Mouse (Mus musculus) hindbrain, embryonic 15.5 days (tissue): ENCODE results near the gene Trim44. TPM values are rescaled to one million over a fixed set of nuclear protein-coding genes. Genes with fewer than 3 reads are reported as not detected.

Experiments
- ATAC-seq: fragments of 200-750 bp; cut with Nextera tagmentation; 2 replicates; pipeline ENCODE4 v1.8.0; 2017; ENCODE audit warnings: low read depth, moderate number of reproducible peaks, moderate TSS enrichment; ENCODE audit not compliant: low FRiP score
- H3K27ac ChIP-seq: fragments of 300-500 bp; sonication (generic); replicated peaks from 2 replicates; pipeline ENCODE4 v1.5.1; 2015; ENCODE audit warnings: mild to moderate bottlenecking, inconsistent platforms
- H3K27me3 ChIP-seq: fragments of 300-500 bp; sonication (generic); 2 replicates; pipeline ENCODE4 v1.6.1; 2015; ENCODE audit warnings: control low read depth, inconsistent platforms
- H3K36me3 ChIP-seq: fragments of 300-500 bp; sonication (generic); 2 replicates; pipeline ENCODE4 v1.6.1; 2015; ENCODE audit warnings: control low read depth, inconsistent platforms
- H3K4me1 ChIP-seq: fragments of 300-500 bp; sonication (generic); replicated peaks from 2 replicates; pipeline ENCODE4 v1.6.1; 2015; ENCODE audit warnings: control low read depth, inconsistent platforms
- H3K4me2 ChIP-seq: fragments of 300-500 bp; sonication (generic); 2 replicates; pipeline ENCODE4 v1.6.1; 2015; ENCODE audit warnings: moderate library complexity, mild to moderate bottlenecking, inconsistent platforms
- H3K4me3 ChIP-seq: fragments of 300-500 bp; sonication (generic); 2 replicates; pipeline ENCODE4 v1.5.1; 2015; ENCODE audit warnings: mild to moderate bottlenecking, inconsistent platforms
- H3K9ac ChIP-seq: fragments of 300-500 bp; sonication (generic); 2 replicates; pipeline ENCODE4 v1.6.1; 2015; ENCODE audit warnings: inconsistent platforms
- H3K9me3 ChIP-seq: fragments of 300-500 bp; sonication (generic); 2 replicates; pipeline ENCODE4 v1.6.1; 2016; ENCODE audit warnings: control low read depth, inconsistent platforms
- WGBS: fragments of 180-500 bp; shearing (Covaris S2); methylation state at CpG from one replicate; pipeline ENCODE4 v1.1.7; 2015; 5-methylcytosine and 5-hydroxymethylcytosine counted together
- polyA plus RNA-seq: library from polyadenylated mRNA; unstranded; fragments of >200 nt; fragmentation: Nextera tagmentation; extraction: Ambion mirVana; gene quantifications from 2 replicates; pipeline ENCODE4 v1.2.1, GENCODE M21; 2015

Trim44 gene
- polyA plus RNA-seq, 1 experiment from 2014 or later: 63.5 TPM

DNA sequence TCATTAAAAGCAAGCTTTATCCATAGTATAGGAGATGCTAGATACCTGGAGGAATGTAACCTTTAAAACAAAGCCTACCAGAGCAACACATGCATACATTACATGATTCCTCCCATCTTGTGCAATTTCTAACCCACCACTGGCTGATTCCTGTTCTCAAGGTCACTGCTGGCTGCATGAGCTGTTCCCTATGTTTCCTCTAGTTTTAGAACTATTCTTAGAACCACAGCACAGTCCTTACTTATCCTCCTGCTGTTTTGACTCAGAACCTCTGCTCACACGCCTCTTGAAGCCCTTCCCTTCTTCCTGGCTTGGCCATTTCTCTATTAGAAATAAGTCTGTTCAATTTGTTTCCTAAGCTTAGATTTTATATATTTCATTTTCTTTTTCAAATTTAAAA is 28.7 kb downstream of the Trim44 start:
- no peak overlapping the region for H3K9ac ChIP-seq
- no peaks in the 10 kb centered on the region for H3K9me3 ChIP-seq
- no peak overlapping the region for H3K4me3 ChIP-seq
- H3K27ac ChIP-seq: no peak overlapping the region
- H3K4me1 ChIP-seq: peaks cover 10% of the 10 kb centered on the region
- no peaks in the 10 kb centered on the region for H3K36me3 ChIP-seq
- 74% methylated on average over 1 of the region's 1 CpGs for WGBS
- ATAC-seq: no peak
- H3K27me3 ChIP-seq: no peaks in the 10 kb centered on the region
- H3K4me2 ChIP-seq: no peak overlapping the region

DNA sequence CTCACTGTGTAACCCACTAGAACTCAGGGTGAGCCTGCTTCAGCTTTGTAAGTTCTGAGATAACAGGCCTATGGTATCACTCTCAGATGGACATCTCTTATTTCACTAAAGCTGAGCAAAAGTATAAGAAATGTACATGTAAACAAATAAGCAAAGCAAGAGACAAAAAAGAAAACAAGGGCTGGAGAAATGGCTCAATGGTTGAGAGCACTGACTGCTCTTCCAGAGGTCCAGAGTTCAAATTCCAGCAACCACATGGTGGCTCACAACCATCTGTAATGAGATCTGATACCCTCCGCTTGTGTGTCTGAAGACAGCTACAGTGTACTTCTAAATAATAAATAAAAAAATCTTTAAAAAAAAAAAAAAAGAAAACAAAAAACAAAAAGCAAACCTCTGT is 29.2 kb downstream of the Trim44 start:
- 89% methylated on average over 1 of the region's 1 CpGs for WGBS
- Histone ChIP-seq H3K27me3 (no peaks in the 10 kb centered on the region), H3K36me3 (no peaks in the 10 kb centered on the region), H3K4me3 (no peak overlapping the region), H3K9ac (no peak overlapping the region), H3K9me3 (no peaks in the 10 kb centered on the region), H3K4me1 (peaks cover 4% of the 10 kb centered on the region), H3K4me2 (no peak overlapping the region), H3K27ac (no peak overlapping the region)
- no peak for ATAC-seq

- no peak for ATAC-seq
- Histone ChIP-seq H3K9me3 (no peaks in the 10 kb centered on the region), H3K4me1 (peaks cover 5% of the 10 kb centered on the region; the same call in 1 of the 2 replicates), H3K27ac (no peak overlapping the region), H3K36me3 (no peaks in the 10 kb centered on the region), H3K9ac (no peak overlapping the region), H3K4me3 (no peak overlapping the region), H3K27me3 (no peaks in the 10 kb centered on the region), H3K4me2 (no peak overlapping the region)
- WGBS: 100% methylated on average over 2 of the region's 2 CpGs
Measured at GRCm38 (mm10) chr2:102377370-102377769, 30.3 kb downstream of the Trim44 start.

- Histone ChIP-seq H3K4me3 (no peak overlapping the region), H3K9me3 (no peaks in the 10 kb centered on the region), H3K4me1 (peaks cover 5% of the 10 kb centered on the region; the same call in 1 of the 2 replicates), H3K27ac (no peak overlapping the region), H3K4me2 (no peak overlapping the region), H3K9ac (no peak overlapping the region), H3K27me3 (no peaks in the 10 kb centered on the region), H3K36me3 (no peaks in the 10 kb centered on the region)
- no peak for ATAC-seq
- 77% methylated on average over 3 of the region's 3 CpGs for WGBS
Measured at GRCm38 (mm10) chr2:102373406-102374105, 34.1 kb downstream of the Trim44 start.

DNA sequence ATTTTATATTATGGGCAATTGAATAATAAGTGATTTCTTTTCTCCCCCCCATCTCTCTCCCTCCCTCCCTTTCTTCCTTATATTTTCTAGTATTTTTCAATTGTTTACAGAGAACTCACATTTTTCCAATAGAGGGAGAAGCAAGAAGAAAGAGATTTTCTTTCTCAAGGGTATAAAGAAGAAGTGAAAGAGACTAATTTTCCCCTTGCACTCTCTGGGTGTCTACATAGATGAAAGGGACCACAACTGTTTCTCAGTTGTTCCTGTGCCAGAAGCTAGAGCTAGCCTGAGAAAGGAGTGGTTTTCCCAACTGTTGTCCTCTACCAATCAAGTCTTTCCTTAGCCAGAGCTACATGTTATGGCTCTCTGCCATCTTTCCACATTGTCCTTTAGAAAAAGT is 34.9 kb downstream of the Trim44 start:
- H3K27me3 ChIP-seq: no peaks in the 10 kb centered on the region

GRCm38 (mm10) chr2:102371332-102371731 is 36.3 kb downstream of the Trim44 start:
- no peaks in the 10 kb centered on the region for H3K36me3 ChIP-seq
- no peaks in the 10 kb centered on the region for H3K9me3 ChIP-seq
- no peak overlapping the region for H3K4me3 ChIP-seq
- H3K4me2 ChIP-seq: no peak overlapping the region
- no peak overlapping the region for H3K27ac ChIP-seq
- no peak for ATAC-seq
- no peak overlapping the region for H3K9ac ChIP-seq
- H3K27me3 ChIP-seq: no peaks in the 10 kb centered on the region
- H3K4me1 ChIP-seq: peaks cover 5% of the 10 kb centered on the region; the same call in 1 of the 2 replicates

More for the DNA sequence above, 34.9 kb downstream of the Trim44 start:
- Histone ChIP-seq H3K4me1 (peaks cover 5% of the 10 kb centered on the region; the same call in 1 of the 2 replicates), H3K27ac (no peak overlapping the region), H3K9ac (no peak overlapping the region), H3K4me2 (no peak overlapping the region), H3K9me3 (no peaks in the 10 kb centered on the region), H3K36me3 (no peaks in the 10 kb centered on the region), H3K4me3 (no peak overlapping the region)
- ATAC-seq: no peak

- Histone ChIP-seq H3K27ac (no peak overlapping the region), H3K9ac (no peak overlapping the region), H3K27me3 (no peaks in the 10 kb centered on the region), H3K36me3 (no peaks in the 10 kb centered on the region), H3K4me2 (no peak overlapping the region), H3K4me3 (no peak overlapping the region), H3K4me1 (no peaks in the 10 kb centered on the region), H3K9me3 (no peaks in the 10 kb centered on the region)
- WGBS: 93% methylated on average over 7 of the region's 7 CpGs
- no peak for ATAC-seq
Measured at GRCm38 (mm10) chr2:102365983-102366545, 41.6 kb downstream of the Trim44 start.

DNA sequence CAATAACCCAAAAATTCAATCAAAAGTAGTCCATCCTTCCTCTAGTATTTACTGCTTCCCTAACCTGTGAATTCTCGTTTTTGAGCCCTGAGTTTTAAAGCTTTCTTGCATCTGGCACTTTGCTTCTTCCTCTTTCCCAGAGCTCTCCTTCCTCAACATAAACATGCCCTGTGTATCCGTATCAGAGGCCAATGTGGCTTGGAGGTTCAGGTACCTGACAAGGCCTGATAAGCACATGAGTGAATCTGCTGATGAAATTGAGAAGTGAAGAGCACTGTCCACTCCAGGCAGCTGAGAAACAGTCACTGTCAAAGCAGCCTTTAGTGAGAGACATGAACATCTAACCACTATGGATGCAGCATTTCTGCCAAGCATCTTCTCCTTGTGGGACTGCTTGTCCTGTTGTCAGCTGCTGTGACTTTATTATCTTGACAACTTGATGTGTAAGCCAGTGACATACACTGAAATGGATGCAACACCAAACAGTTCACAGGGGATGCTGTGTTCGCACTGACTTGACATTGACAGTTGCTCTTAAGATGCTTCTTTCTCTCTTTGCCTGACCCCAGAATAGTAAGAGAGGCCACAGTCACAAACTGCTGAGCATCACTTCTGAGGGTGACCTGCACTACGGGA is 42.9 kb downstream of the Trim44 start:
- 83% methylated on average over 4 of the region's 4 CpGs for WGBS

GRCm38 (mm10) chr2:102362896-102363530 is 44.6 kb downstream of the Trim44 start:
- WGBS: 73% methylated on average over 1 of the region's 1 CpGs
- no peak overlapping the region for H3K4me3 ChIP-seq
- H3K27ac ChIP-seq: no peak overlapping the region
- no peak overlapping the region for H3K9ac ChIP-seq
- no peak for ATAC-seq
- H3K36me3 ChIP-seq: no peaks in the 10 kb centered on the region
- H3K4me2 ChIP-seq: no peak overlapping the region
- H3K4me1 ChIP-seq: no peaks in the 10 kb centered on the region
- H3K27me3 ChIP-seq: no peaks in the 10 kb centered on the region
- no peaks in the 10 kb centered on the region for H3K9me3 ChIP-seq

More for the DNA sequence above, 42.9 kb downstream of the Trim44 start:
- ATAC-seq: no peak
- H3K9ac ChIP-seq: no peak overlapping the region
- H3K36me3 ChIP-seq: no peaks in the 10 kb centered on the region
- H3K4me3 ChIP-seq: no peak overlapping the region
- H3K9me3 ChIP-seq: no peaks in the 10 kb centered on the region
- H3K4me2 ChIP-seq: no peak overlapping the region
- H3K27me3 ChIP-seq: no peaks in the 10 kb centered on the region
- no peak overlapping the region for H3K27ac ChIP-seq
- H3K4me1 ChIP-seq: no peaks in the 10 kb centered on the region

GRCm38 (mm10) chr2:102362266-102362665 is 45.4 kb downstream of the Trim44 start:
- 81% methylated on average over 2 of the region's 2 CpGs for WGBS
- no peaks in the 10 kb centered on the region for H3K9me3 ChIP-seq
- H3K4me3 ChIP-seq: no peak overlapping the region
- no peak for ATAC-seq
- H3K9ac ChIP-seq: no peak overlapping the region
- peaks cover 1% of the 10 kb centered on the region for H3K36me3 ChIP-seq
- no peak overlapping the region for H3K4me2 ChIP-seq
- no peaks in the 10 kb centered on the region for H3K27me3 ChIP-seq
- no peak overlapping the region for H3K27ac ChIP-seq
- no peaks in the 10 kb centered on the region for H3K4me1 ChIP-seq

DNA sequence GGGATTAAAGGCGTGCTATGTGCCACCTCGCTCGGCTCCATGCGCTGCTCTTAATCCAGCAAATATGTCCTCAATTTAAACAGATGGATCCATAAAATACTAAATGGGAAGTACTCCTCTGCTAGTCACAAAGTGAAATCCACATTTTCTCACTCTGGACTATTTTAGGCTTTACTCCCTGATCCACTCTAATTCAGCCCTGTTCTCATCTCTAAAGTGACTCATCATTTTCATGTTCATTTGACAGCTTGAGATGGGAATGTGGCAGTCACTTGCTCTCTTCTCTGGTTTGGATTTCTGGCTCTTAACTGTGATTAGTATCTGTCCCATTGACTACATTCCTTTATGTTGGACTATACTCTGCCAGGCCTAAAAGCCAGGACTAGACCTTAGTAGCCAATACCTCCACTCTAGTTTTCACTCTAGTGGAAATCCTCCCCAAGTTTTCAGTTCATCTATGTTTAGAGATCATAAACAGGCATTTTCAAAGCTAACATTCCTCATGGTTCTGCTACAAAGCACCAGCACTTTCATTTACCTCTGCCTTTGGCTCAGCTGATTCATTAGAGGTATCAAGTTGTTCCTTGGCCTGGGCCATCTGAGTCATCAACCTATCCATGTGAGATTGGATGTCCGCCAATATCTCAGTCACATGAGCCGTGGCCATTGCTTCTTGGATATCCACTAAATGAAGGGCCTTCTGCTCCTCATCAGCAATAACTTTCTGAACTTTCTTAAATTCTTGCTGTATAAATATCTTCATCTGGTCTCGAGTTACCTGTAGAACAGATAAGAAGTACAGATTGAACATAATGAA is 50.5 kb downstream of the Trim44 start:
- WGBS: 95% methylated on average over 7 of the region's 7 CpGs

More for the DNA sequence above, 50.5 kb downstream of the Trim44 start:
- ATAC-seq: no peak
- Histone ChIP-seq H3K9me3 (no peaks in the 10 kb centered on the region), H3K4me2 (no peak overlapping the region), H3K27me3 (no peaks in the 10 kb centered on the region), H3K4me1 (no peaks in the 10 kb centered on the region), H3K9ac (no peak overlapping the region), H3K27ac (no peak overlapping the region), H3K4me3 (no peak overlapping the region), H3K36me3 (peaks cover 10% of the 10 kb centered on the region)
